Mouse (Mus musculus) liver, adult (tissue): ENCODE measurements around the gene Sgip1.

ENCODE experiments used
- GATA4 ChIP-seq: IDR thresholded peaks from 2 replicates; pipeline ENCODE4 v1.6.1; 2014; ENCODE audit warnings: mild to moderate bottlenecking, low read length; ENCODE audit not compliant: insufficient replicate concordance

Gene Sgip1

GRCm38 (mm10) chr4:102741287-102741686 lies at the start of gene Sgip1:
TSS of gene Sgip1 (plus strand) at chr4:102741297.
- no peak for TF ChIP-seq GATA4

- no peak for TF ChIP-seq GATA4
Measured at GRCm38 (mm10) chr4:102691402-102691801, 49.7 kb upstream of the Sgip1 start.

DNA sequence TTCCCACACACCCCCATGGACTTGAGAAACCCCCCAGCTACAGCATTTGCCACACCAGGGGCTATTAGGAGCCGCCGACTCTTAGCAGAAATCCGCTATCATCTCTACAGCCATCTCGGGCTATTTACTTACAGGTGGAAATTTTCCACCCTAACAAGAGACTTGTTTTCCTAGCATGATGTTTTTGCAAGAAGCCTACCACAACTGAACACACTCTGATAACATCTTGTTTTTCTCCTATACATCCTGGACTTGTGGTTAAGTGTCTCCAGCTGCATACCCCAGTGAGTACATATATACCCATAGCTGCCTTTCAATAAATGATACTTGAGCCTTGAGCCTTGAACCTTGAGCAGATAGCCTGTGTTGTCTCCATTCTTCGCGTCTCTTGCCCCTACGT lies 43.1 kb upstream of the Sgip1 start:
- no peak for TF ChIP-seq GATA4

DNA sequence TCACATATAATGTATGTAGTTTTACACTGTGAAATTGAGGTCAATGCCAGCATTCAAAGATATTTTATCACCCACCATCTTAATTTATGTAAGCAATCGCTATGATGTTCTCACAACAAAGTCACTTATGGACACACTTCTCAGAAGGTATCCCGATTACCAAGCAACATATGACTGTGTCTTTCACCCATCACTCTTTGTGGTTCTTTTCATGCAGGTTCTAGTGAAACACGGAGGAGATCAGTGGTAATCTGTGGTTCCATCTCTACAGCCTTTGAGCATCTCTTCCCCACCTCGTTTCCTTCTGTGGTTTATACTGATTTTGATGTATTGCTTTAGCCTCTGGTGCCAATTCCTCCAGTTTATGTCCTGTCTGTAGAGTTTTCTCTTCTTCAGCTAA lies 29.4 kb upstream of the Sgip1 start:
- no peak for TF ChIP-seq GATA4

DNA sequence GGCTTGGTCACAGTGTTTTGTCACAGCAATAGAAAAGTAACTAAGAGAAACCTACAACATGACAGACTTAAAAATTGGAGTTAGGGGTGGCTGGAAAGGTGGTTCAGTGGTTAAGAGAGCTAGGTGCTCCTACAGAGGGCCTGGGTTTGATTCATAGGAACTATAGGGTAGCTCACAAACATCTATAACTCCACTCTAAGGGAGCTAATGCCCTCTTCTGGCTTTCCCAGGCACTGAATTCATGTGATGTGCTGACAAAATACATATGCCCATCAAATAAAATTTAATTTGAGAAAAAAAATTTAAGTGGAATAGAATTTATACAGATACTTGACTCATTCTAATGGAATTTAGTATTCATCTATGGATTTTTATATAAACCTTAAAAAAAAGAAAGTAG lies 25.6 kb upstream of the Sgip1 start:
- TF ChIP-seq GATA4 = no peak

DNA sequence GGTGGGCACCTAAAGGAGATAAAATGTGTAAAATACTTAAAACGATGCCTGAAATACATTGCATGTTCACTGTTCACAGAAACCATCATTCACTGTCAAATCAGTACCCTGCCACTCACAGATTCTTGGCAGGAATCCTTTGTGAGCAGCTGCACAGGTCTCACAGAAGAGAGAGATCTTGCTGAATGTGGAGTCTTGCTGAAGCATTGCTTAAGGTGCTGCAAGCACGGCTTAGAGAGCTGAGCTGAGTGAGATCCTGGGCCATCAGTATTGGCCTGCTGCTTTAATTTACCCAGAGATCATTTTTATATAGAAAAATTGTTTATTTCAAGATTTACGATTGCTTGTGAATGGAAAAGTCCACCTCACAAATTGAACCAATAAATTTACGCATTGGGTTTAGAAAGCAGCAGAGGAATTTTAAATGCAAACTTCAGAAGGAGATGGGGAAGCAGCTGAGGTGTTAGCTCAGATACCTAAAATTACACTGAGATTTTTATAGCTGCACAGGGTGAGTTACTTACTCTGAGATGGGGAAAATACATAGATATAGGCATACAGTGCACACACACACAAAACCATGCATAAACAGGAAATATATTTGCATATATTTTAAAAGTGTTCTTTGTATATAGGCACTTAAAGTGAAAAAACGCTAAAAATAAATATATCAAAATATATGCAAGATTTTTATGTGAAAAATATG lies 23.8 kb upstream of the Sgip1 start:
- no peak for TF ChIP-seq GATA4

DNA sequence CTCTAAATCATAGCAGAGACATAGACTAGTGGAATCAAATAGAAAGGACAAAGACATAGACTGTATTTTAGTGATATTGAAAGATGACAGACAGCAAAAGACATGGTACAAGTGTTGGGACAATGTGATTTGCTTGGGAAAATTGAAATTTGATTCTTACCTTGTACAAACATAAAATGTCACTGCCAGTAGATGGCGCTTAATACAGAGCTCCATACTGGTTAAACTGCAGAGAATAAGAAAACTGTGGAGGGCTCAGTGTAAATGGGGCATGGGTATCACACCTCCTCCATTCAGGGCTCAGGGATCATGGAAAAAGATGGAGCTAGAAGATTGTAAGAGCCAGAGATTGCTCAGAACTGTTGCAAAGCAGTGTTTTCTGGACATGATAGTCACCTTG lies 21.6 kb upstream of the Sgip1 start:
- TF ChIP-seq GATA4 = no peak

- no peak for TF ChIP-seq GATA4
Measured at GRCm38 (mm10) chr4:102719951-102720350, 21.1 kb upstream of the Sgip1 start.

- TF ChIP-seq GATA4 = no peak
Measured at GRCm38 (mm10) chr4:102724442-102724841, 16.7 kb upstream of the Sgip1 start.

GRCm38 (mm10) chr4:102730976-102731375 lies 10.1 kb upstream of the Sgip1 start:
- no peak for TF ChIP-seq GATA4

- TF ChIP-seq GATA4 = no peak
Measured at GRCm38 (mm10) chr4:102734022-102734657, 7.0 kb upstream of the Sgip1 start.

DNA sequence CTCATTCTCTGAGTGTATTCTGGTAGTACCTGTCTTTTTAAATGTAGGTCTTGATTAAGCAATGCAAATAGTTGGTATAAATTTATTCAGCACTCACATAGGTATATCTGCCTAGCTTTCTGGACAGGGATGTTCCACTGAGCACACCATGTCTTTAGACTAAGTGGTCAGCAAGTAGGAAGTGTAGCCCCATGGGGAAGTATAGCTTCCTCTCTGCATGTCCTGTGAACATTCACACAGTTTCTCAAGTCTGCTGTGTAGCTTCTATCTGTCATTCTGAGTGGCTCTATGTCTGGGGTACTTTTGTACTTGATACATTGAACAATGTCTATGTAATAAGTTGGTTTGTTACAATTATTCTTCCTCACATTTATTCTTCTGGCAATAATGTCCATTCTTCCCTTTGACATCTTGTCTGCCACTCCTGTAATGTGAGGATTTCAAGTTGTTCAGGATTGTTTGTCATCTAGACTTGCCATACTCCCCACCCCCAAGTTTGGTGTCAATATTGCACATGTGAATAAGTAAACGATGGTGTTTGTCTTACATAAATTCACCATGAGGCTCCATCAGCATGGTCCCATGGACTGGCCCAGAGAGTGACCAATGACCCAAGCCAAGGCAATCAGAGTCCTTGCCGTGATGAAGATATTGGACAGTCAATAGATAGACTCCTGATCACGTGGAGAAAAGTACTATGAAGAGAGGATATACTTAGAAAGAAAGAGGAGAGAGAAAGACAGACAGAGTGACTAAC lies 12.4 kb downstream of the Sgip1 start:
- no peak for TF ChIP-seq GATA4

GRCm38 (mm10) chr4:102759095-102759890 lies 18.2 kb downstream of the Sgip1 start:
- TF ChIP-seq GATA4 = no peak

GRCm38 (mm10) chr4:102760042-102760821 lies 19.1 kb downstream of the Sgip1 start:
- no peak for TF ChIP-seq GATA4
